Mouse (Mus musculus) right cerebral cortex, postnatal 25 days (tissue): Measurements from ENCODE around the gene Rnf220.

Source experiments
- DNase-seq: peaks from one replicate; pipeline ENCODE4 v3.0.0; 2022

Rnf220 gene

DNA sequence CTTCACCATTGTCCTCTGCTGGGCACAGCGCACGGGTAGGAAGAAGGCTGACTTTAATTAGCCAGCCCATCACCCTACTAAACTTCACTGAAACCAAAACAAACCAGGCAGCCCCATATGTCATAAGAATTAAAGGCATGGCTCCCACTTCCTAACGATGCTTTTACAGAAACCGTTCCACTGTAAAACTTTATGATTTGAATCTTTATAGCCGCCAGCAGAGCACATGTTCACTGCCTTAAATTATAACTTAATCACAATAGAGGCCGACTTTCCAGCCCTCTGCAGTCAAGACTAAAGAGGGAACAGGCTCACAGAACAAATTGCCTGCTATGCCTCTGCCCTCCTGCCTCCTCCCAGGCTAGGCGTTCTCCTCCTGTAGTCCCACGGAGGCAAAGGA is 62.5 kb downstream of the Rnf220 start:
- DNase-seq, result no peak

DNA sequence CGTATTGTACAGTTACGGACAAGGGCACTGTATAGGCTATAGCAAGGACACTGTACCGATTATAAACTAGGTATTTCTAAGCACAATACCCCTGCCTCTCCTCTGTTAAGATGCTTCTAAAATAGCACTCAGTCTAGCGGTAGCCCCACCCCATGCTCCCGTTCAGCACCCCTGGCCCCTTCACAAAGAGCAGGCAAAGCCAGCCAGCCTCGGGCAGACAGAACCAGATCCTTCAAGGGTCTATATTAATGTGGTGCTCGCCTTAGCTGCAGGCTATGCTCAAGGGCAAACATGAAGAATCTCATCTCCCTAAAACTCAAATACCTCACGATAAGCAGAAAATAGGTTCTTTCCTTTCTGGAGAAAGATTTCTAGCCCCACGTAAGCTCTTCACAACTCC is 67.2 kb downstream of the Rnf220 start:
- DNase-seq, result no peak

DNA sequence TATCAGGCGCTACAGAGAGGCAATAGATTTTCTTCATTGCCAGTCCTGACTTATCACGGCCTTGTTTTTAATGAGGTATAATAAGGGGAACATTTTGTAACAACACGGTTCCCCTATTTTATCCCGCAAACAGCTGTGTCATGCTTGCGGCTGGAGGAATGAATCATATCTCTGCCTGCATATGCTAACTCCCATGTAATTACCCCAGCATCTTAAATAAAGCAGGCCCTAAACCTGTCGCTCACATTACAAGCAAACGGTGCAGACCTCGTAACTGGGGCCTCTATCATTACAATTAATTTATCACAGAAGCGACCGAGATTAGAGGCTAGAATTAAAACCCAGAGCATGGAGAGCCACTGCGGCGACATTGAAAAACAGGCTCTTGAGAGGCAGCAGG is 69.3 kb downstream of the Rnf220 start:
- no peak for DNase-seq

GRCm38 (mm10) chr4:117421077-117421476 is 75.8 kb downstream of the Rnf220 start:
- DNase-seq, result no peak

DNA sequence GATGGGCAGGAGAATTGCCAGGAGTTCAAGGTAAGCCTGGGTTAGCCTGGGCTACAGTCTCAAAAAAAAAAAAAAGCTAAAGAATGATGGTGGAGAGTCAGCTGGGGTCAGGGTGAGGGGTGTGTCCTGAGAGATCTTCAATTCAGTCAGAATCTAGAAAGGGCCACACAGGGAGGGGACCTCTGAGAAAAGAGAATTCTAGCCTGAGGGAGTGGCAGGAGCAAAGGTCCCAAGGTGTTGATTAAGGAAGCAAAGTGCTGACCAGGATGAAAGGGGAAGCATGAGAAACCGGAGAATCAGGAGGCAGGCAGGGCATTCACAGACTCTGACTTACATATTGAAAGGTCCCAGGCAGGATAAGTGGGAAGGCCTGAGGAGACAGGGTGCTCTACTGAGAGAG is 80.0 kb downstream of the Rnf220 start:
- no peak for DNase-seq

GRCm38 (mm10) chr4:117410049-117410410 is 86.8 kb downstream of the Rnf220 start:
- DNase-seq, result no peak

DNA sequence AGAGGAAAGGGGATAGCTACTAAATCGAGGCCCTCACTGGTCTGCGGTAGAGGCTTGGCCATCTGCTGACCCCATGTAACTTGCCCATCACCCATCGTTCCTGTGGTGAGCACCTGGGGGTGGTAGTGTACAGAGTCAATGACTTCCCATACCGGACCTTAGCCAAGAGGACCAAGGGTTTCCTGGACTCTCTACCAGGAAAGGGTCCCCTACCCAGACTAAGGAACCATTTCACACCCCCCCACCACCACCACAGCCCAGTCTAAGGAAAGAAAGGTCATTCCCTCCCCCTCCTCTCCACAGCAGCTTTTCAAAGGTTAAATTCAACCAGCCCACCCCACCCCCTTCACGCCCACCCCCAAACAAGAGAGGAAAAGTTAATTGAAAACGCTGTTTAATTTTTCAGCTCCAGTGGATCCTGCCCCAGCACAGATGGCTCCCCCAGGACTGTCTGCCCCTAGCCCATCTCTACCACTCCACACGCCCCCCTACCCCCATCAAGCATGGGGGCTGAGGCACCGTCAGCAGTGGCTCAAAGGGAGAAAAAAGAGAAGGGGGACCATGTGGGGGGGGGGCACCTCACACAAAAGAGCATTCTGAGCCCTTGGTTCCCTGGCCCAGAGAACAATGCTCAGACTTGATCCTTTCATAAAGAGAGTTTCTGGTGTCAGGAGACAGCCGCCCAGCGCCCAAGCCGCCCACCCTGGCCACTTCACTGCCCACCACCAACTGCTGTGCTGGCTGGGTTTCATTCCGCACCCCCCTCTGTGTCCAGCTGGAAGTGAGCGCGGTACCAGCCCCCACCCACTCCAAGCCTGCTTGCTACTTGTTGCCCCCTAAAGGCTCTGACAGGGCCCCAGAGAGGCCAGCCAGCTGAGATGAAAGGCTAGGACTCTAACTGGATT is 87.5 kb downstream of the Rnf220 start:
- no peak for DNase-seq

GRCm38 (mm10) chr4:117407945-117408344 is 88.9 kb downstream of the Rnf220 start:
- DNase-seq, result no peak

- no peak for DNase-seq
Measured at GRCm38 (mm10) chr4:117405999-117406398, 90.9 kb downstream of the Rnf220 start.

DNA sequence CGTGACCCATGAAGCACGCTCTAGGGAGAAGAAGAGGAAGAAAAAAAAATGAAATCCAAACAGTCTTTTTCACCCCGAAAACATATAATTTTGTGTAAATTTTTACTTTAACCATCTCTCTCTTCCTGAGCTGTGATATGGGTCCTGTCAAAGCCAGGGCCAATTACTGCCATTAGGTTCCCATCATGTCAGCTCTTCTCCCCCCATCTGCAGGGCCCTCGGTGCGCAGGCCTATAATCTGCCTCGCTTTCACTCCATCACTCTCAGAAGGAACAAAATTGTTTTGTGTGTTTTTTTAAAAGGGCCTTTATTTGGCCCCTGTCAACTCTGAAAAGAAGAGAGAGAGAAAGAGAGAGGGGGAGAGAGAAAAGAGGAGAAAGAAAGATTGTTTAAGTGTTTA is 91.6 kb downstream of the Rnf220 start:
- no peak for DNase-seq

- no peak for DNase-seq
Measured at GRCm38 (mm10) chr4:117403411-117403810, 93.4 kb downstream of the Rnf220 start.

- DNase-seq, result no peak
Measured at GRCm38 (mm10) chr4:117397128-117397527, 99.7 kb downstream of the Rnf220 start.

DNA sequence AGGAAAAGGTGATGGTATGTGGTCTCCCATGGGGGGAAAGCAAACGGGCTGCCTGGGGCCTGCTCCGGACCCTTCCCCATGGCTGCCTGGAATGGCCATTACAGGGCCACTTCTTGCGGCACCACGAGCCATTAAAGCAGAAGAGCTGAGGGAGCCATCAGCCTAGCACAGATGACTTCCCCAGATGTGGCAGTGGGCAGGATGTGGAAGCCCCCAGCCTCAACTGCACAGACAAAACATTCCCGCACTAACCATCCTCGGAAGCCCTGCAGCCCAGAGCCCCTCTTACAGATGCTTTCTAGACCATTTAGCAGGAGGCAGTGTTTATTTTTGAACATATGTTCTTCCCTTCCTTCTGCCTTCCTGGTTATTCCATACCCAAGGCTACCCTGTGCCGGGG is 103.8 kb downstream of the Rnf220 start:
- no peak for DNase-seq

DNA sequence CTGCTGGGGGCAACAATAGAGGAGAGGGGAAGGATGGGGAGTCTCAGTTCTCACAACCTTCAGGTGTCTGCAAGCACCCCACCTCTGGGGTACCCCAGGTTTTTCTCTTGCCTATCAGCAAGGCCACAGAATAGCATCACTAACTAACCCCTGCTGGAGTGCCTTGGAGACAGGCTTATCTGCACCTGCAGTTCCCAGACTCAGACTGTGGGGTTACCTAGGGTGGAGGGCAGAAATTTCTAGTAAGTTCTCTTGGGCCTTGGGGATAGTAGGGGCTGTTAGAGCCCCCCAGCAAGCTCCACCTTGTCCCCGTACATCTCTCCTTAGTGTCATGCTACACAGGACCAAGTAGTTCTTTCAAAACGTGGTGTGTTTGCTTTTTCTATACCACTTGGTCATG is 104.5 kb downstream of the Rnf220 start:
- DNase-seq, result no peak

DNA sequence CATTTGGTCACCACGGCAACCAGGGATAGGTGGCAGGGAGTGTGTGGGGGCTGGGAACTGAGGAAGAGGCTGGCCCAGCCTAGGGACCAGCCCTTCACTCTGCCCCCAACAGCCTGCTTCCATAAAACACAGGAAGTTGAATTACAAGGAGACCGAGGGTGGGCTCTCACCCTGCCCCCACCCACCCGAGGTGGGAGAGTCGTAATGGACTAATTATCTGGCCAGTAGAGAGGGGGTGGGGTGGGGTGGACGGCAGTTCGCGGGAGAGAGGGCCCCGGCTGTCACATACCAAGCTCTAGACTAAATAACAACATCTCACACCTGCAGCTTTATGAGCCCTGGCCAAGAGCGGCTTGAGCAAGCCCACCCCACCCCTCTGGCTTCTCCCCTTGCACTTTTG is 104.9 kb downstream of the Rnf220 start:
- no peak for DNase-seq

GRCm38 (mm10) chr4:117390850-117391795 is 105.7 kb downstream of the Rnf220 start:
- no peak for DNase-seq

GRCm38 (mm10) chr4:117389264-117390054 is 107.4 kb downstream of the Rnf220 start:
- no peak for DNase-seq

DNA sequence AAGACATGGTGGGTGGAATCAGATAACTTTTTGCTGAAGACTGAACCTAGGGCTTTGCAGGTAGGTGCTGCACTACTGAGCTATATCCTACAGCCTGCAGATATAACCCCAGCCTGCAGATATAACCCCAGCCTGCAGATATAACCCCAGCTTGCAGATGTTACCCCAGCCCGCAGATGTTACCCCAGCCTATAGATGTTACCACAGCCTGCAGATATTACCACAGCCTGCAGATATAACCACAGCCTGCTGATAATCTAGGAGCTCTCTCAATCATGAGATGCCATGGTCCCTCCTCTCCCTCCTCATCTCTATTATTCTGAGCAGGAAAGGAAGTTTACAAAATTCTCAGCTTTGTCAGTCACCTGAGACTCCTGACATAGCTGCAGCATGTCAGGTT is 111.6 kb downstream of the Rnf220 start:
- DNase-seq, result no peak

DNA sequence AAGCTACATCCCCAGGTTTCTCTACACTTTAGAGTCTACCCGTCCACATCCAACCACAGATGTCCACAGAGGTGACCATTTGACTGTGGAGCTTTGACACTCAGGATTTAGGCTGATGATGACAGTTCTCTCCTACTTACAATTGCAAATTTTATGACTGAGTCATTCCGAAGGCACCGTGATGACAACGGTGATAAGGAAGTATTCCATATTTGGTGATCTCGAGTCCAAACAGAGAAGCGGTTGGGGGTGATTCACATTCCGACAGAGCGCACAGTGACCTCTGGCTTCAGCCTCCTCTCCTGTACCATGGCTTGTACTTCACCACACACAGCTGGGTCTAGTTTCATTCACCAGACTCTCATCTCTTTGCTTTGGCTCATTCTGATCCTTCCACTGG is 115.0 kb downstream of the Rnf220 start:
- no peak for DNase-seq

GRCm38 (mm10) chr4:117380558-117380935 is 116.3 kb downstream of the Rnf220 start:
- DNase-seq, result no peak

DNA sequence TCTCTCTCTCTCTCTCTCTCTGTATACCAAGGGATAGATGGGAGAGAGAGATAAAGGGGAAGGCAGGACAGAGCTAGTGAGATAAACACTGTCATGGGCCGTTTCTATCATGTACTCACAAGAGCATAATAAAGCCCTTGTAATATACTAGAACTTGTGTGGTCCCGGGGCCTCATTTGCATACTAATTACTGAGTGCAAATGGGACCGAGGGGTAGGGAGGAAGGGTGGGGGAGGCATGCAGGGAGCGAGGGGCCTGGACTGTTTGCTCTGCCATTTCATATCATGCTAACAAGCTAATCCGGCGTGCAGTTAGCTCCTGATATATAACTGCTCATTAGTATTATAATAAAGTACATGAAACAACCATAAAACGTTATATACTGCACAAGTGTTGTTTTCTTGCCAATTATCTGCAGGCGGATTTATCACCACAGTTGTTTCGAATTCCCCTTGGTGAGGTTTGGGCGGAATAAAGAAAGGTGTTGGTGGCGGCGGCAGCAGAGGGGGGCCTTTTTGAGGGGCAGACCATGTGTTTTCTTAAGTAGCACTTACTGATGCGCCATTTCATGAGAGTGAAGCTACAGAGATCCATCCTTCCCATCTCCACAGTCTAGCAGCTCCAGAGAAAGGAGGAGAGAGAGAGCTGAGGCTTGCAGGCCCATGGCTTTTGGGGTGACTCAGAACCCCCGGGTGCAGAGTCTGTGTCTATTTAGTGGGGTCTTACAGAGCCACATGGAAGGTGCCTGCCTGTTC is 116.9 kb downstream of the Rnf220 start:
- no peak for DNase-seq

- DNase-seq, result no peak
Measured at GRCm38 (mm10) chr4:117374078-117374540, 122.7 kb downstream of the Rnf220 start.
